Mouse (Mus musculus): Measurements from ENCODE around the gene Atg2b. TPM values are rescaled to one million over a fixed set of nuclear protein-coding genes. Genes with fewer than 3 reads are reported as not detected.
A peak's percentile ranks its signal among the peaks of the same experiment; 100 is the strongest.

Atg2b gene
- total RNA-seq, 1 experiment from 2014 or later, result 29.9 TPM

- peak; percentile 32 for DNase-seq
Observed at GRCm38 (mm10) chr12:105683933-105684901, 794 bp downstream of the Atg2b start, which contains the start of gene Gskip. TSS of gene Gskip (plus strand) at chr12:105684829.

DNA sequence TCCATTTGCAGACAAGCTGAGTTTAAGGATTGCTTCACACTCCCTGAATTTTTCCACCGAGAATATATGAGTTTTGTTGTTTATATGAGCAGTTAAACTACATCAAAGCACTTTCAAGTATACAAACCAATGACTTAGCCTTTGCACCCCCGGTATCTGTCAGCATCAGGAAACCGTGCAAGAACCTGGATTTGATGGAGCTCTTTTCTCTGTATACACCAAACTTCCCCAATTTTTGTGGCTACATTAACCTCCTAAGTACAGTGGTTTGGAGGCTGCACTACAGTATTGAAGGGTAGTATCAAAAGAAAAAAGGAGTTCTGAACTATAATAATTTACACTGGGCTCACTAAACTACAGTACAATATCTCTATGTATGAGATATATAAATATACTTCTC, 6.2 kb downstream of the Atg2b start:
- DNase-seq, result no peak

DNA sequence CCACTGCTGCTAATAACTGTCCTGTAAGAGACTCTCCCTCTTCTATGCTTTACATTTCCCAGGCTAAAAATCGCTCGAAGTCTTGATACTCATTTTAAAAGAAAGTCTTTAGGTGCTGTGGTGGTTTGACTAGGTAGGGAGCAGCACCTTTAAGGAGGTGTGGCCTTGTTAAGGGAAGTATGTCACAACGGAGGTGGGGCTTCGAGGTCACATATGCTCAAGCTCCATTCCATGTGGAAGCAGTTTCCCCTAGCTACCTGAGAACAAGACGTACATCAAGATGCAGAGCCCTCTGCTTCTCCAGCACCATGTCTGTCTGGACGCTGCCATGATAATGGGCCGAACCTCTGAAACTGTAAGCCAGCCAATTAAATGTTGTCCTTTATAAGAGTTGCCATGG, 6.8 kb downstream of the Atg2b start:
- DNase-seq, result no peak

DNA sequence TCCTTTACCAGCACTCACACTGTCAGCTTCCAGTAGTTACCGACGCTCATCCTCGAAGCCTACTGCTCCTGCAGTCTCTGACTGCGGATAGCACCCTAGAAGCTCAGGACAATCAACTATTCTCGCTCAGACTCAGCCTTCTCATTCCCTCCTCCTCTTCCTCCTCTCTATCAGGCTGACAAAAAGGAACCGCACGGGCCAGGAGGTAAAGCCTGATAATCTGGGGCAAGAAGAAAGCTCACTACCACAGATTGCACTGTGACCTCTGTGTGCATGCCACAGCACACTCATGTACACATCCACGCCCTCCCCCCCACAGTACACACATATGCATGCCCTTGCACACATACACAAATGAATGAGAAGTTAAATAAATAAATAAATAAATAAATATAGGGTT, 8.7 kb downstream of the Atg2b start:
- DNase-seq, result no peak

DNA sequence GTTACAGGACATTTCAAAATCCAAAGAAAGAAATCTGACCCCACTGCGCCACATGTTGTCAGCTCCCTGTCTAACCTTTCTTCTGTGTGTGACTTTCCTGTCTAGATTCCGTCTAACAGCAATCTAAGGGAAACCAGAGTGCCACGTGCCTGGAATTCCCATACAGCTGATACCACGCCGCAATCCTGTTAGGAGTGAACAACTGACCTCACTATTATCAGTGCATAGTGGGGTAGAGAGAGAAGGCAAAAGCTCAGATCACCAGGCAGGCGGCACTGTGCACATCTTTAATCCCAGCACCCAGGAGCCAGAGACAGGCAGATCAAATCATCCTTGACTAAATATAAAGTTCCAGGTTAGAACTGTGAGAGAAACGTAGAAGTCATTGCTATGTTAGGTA, 29.2 kb downstream of the Atg2b start:
- DNase-seq, result no peak

DNA sequence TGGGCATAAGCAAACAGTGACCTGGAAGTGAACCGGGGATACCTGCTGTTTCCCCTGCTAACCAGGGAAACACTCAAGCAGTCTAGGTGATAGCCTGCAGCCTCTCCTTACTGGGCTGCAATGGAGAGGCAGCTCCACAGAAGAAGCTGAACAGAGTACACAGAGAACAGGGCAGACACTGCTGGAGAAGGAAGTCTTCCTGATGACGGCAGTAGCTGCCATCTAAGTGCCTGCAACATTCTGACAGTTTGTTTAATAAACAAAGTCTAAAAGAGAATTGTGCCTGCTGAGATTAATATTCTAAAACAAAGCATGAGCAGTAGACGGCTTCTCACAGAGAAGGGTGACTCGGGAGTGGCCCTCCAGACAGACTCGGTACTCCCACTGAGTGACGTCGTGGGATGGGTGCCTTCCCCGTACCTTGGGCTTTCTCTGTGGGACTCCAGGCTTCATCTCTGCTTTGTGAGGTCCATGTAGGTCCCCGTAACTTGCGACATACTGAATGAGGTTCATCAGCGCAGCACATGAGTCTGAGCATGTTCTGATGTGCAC, 42.2 kb downstream of the Atg2b start:
- no peak for DNase-seq

DNA sequence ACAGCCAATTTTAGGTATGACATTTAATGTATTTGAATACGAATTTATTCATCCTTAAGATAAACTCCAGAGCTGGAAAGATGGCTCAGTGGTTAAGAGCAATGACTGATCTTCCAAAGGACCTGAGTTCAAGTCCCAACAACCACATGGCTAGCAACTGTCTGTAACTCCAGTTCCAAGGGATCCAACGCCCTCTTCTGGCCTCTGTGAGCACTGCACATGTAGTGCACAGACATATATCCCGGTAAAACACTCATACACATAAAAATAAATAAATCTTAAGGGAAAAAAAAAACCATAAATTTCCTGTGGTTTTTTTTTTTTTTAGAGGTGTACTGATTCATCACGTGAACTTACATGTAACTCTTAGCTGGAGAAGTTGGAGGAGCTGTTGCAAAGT, 47.5 kb downstream of the Atg2b start:
- DNase-seq, result no peak

GRCm38 (mm10) chr12:105636551-105636950, 48.5 kb downstream of the Atg2b start:
- no peak for DNase-seq

DNA sequence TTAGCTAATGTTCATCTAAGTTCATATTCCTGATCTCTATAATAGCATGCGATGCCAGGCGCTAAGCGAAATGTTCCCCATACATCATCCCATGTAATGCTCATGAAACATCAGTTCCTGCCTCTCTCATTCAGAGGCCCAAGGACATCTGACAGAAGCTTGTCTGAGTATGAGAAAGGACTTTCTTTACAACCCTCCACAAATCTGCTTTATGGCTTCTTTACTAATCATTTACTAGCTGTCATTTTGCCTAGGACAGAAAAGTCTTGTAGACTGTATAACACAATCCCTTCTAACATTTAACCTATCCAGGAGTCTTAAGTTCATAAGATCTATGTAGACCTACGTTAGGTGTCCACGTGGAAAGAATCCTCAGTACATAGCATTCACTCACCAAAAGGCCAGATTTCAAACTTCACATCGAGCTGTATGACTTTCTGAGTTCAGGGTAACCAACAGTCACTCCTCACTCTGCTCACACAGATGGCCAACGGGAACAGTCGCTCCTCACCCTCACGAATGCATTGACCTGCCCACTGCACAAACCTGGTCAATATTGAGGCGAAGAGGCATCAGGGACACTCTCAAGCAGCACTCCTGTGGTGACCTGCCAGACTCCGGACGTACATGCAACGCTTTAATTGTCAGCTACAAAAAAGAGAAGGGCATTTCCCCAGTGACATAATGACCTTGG, 50.5 kb downstream of the Atg2b start:
- DNase-seq, result no peak

DNA sequence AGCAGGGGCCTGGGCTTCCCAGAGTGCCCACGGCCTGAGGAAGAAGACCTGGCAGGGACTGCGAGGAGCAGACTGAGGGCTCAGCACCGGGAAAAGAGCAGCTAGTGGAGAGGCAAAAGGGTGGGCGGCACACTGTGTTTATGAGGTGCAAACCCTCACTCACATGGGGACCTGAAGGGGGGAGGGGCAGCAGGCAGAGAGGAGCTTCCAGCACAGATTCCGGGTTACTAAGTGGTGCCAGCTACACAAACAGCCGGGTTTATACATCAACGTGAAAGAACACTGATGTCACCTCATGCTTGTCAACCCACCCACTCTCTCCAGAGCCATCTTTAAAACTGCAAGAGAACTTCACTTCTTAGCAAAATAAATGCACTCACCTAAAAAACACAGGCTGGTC, 59.2 kb downstream of the Atg2b start:
- no peak for DNase-seq

- no peak for DNase-seq
Observed at GRCm38 (mm10) chr12:105622981-105623539, 62.0 kb downstream of the Atg2b start.

DNA sequence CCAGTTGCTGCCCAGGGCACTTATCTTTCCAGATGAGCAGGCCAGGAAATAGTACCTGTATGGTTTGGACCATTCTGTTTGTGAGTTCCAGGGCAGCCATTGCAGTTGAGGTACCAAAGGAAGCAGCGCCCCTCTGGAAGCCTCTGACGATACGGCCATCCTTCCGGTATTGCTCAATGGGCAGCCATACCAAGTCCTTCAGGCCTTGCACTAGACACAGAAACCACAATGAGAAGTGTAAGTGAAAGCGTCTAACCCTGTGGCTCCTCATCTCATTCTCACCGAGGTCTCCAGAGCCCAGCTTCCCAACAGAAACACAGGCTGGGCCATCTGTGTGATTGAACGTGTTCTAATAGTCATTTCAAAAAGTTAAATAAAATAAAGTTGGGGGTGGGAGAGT, 63.0 kb downstream of the Atg2b start:
- DNase-seq, result no peak

GRCm38 (mm10) chr12:105613559-105613958, 71.5 kb downstream of the Atg2b start:
- no peak for DNase-seq

DNA sequence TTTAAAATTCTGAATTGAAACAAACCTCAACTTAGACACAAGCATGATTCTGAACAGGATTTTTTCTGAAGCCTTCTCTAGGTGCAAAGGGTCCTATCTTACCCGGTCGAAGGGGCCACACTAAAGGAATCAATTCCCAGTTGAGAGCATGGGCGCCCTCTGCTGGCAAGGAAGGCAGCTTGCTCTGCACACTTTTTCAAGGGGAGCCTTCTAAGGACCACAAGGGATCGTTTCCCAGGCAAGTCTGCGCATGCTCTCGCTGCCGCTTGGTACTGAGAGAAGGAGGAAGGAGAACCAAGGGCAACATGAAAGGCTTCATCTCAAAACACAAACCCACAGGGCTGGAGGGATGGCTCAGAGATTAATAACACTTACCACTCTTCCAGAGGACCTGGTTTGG, 73.3 kb downstream of the Atg2b start:
- DNase-seq, result peak; percentile 60

DNA sequence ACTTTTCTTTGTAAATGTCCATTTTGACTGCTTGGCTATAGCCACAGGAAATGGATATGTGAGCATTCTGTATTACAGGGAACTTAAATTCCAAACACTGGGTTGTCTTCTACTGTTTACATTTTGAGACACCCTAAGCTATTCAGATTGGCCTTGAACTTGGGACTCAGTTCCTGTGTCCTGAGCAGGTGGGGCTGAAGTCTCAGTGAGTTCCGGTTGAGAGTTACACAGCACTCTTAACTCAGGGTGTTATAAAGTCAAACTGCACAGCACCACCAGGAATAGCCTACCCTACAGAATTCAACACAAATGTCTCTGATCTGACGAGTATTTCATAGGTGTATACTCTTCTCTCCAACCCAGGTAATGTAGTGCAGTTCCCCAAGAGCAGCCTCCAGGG, 74.0 kb downstream of the Atg2b start:
- no peak for DNase-seq

DNA sequence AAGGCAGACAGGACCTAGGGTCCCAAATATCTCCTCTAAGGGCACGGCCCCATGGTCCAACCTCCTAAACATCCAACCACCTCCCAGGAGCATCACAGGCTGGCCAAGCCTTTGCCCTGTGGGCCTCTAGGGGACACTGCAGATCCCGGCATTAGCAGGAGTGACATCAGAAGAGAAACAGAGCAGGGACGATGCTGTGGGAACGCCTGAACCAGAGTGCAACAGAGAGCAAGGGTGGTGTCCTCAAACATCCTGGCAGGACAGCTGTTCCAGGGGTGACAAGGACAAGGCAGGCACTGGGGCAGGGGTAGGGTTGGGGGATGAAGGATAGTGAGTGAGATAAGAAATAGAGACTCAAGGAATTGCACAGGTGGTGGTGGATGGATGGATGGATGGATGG, 78.1 kb downstream of the Atg2b start:
- no peak for DNase-seq

DNA sequence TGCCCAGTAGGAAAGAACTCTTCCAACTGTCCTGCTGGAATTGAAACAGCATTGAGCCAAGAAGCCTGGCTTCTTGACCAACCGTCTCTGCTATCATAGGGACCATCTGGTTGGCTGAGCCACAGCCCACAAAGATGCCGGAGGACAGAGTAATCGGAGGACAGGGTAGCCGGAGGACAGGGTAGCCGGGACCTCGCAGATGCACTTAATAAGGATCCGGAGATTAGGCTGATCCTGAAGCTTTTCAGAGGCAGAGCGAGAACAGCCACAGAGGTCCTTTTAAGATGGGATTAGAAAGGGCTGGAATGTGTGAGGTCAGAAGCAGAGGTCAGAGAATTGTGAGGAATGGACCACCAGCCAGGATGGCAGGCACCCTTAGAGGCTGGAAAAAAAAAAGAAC, 79.8 kb downstream of the Atg2b start:
- DNase-seq, result no peak

GRCm38 (mm10) chr12:105603904-105604303, 81.1 kb downstream of the Atg2b start:
- DNase-seq, result no peak

DNA sequence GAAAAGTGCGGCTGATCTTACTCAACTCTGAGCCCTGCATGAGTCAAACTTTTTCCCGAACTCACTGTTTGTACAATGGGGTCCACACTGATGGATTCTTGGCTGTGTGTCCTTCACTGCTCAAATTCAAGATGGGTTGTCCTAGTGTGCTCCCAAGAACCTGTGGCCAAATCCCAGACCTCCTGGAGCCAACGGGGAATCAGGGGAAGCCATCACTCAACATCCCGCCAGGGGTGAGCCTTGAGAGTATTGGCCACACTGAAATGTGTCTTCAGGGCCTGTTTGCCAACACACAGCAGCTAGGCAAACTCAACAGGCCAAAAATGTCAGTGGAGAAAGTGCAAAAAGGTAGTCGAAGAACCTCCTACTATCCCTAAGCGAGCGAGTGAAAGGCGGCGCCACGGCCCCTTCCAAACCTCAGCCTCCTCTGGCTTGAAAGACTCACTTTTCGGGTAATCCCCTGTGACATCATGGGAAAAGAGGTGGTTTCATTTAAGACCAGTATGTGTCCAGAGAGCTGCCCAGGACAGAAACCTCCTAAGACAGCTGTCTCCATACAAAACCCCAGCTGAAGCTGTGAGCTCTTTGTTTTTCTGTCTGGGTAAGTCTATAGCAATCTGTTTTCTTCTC, 82.3 kb downstream of the Atg2b start, which contains the start of gene Bdkrb1:
TSS of gene Bdkrb1 (plus strand) at position 505 of the 630 bp plus-strand sequence.
- DNase-seq, result no peak

GRCm38 (mm10) chr12:105601586-105601985, 83.4 kb downstream of the Atg2b start:
- no peak for DNase-seq

DNA sequence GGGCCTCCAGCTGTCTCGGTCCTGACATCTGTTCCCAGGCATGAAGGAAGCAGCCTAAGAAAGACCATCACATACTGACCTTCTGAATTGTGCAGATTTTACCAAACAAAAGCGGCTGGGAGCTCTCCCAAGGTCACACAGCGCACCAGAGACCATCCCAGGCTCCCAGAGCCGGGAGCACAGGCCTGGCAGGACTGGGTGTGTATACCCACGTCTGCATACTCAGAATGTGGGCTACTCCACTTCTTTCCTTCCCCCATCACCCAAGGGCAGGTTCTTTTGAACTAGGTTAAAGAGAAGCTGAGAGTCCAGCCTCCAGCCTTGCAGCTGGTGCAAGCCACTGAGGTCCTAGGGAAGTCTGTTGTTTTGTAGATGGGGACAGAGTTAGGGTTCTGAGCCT, 85.9 kb downstream of the Atg2b start:
- DNase-seq, result no peak

- DNase-seq, result no peak
Observed at GRCm38 (mm10) chr12:105598503-105598902, 86.5 kb downstream of the Atg2b start.
